Mouse (Mus musculus): ENCODE results near the gene Vmn2r14.
"Not testable (repeated sequence)": the region's sequence is repeated elsewhere in the genome, so short reads cannot be mapped to it uniquely, and the experiment has no call there.

Vmn2r14 gene

DNA sequence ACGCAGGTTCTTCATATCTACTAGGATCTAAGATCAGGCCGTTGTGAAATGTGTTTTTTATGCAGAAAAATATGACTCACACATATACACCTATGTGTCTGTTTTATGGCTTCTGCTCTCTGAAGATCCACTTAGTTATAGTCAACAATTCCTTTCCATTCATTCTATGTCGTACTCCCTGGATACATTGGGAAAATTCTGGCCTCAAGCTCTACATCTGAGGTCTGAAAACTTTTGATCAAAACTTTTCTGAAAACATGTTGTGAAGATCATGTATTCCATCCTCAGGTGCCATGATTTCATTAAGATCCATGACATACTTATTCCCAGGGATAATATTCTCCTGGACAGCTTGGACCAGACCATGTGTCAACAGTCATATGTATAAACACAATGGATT lies at the start of gene Vmn2r14:
Vmn2r14 (minus strand) TSS at position 101 of the 400 bp plus-strand sequence.
- DNase-seq (ENCODE audit: low spot score), result no peak

DNA sequence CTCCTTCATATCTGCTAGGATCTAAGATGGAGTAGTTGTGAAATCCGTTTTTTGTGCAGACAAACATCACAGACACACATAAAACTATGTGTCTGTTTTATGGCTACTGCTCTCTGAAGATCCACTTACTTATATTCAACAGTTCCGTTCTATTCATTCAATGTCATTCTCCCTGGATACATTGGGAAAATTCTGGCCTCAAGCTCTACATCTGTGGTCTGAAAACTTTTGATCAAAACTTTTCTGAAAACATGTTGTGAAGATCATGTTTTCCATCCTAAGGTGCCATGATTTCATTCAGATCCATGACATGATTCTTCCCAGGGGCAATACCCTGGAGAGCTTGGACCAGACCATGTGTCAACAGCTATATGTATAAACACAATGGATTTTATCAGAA lies 32.4 kb downstream of the Vmn2r14 start, which contains the start of gene Vmn2r13:
Vmn2r13 (minus strand) TSS at position 101 of the 400 bp plus-strand sequence.
- not testable (repeated sequence) for DNase-seq (ENCODE audit: low spot score)

DNA sequence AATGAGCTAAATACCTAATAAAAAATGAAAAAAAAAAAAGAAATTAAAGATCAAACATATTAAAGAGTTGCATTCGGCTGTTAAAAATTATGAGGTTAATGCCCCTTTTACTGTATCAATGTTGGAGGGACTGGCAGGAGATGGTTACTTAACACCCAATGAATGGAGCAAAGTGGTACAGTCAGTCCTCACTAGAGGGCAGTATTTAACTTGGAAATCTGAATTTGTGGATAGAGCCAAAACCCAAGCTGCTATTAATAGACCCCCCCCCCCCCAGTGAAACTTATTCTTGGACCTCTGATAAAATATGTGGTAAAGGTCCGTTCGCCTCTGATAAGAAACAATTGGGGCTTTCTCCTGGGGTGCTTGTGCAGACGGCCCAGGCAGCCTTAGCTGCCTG lies 57.7 kb downstream of the Vmn2r14 start:
- not testable (repeated sequence) for DNase-seq (ENCODE audit: low spot score)
